Mouse (Mus musculus): Measurements from ENCODE around the gene Eya3.
"Not testable (repeated sequence)": the region's sequence is repeated elsewhere in the genome, so short reads cannot be mapped to it uniquely, and the experiment has no call there.

The Eya3 gene

DNA sequence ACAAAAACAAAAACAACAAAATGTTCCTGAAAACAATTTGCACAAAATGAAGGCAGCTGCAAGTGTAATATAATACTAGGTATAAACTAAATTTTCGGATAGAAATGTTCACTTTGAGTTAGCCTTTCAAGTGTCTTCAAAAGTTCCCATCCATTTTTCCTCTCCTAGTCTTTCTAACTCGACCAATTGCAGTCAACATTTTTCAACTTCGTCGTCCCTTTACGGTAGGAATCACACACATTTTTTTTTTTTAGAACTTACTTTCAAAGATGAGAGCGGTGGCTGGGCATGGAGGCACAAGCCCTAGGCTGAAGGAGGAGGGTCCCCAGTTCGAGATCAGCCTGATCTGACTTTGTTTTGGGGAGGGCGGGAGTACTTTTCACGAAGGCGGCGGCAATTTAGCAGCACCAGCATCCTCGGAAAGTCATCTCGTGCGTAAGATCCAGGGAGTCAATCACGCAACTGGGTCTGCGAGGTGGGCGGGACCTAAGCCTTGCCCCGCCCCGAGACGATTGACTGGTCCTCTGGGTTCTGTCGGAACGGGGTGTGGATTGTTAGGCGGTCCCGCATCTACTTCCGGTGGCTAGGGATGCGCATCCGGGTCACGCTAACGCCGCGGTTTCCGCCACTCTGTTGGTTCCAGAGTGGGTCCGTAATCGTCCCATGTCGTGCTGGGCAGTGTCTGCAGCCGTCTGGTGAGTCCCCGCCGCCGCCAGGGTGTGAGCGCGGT lies at the start of gene Eya3:
Gene Eya3, plus strand, starts transcription at position 527 of the 730 bp plus-strand sequence.
- DNase-seq (ENCODE audit: low read depth in 2 of 2, low spot score in 2 of 2) = peak; percentile 82 to 90

- DNase-seq (ENCODE audit: low read depth in 2 of 2, low spot score in 2 of 2) = no peak
These were observed 48.1 kb upstream of the Eya3 start for GRCm38 (mm10) chr4:132590642-132591041.

GRCm38 (mm10) chr4:132592958-132593357 lies 45.8 kb upstream of the Eya3 start:
- DNase-seq (ENCODE audit: low read depth in 2 of 2, low spot score in 2 of 2) = no peak

DNA sequence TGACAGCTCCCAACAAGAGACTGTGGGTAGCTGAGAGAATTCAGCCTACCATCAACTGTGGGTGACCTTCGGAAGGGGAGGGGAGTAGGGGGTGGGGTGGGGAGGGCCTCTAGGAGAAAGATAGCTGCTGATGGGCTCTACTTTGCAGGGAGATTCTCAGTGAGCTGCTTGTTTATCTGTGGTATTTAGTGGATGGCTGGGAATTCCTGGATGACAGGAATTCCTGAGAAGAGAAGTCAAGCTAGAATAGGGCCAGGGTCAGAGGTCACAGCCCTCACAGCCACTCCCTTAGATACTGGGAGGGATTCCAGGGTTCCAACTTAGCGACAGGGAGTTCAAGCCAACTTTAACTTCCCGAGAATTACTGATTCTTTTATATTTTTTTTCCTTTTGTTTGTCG lies 44.6 kb upstream of the Eya3 start:
- DNase-seq (ENCODE audit: low read depth in 2 of 2, low spot score in 2 of 2) = no peak

GRCm38 (mm10) chr4:132598861-132599260 lies 39.9 kb upstream of the Eya3 start:
- DNase-seq (ENCODE audit: low read depth in 2 of 2, low spot score in 2 of 2) = no peak

DNA sequence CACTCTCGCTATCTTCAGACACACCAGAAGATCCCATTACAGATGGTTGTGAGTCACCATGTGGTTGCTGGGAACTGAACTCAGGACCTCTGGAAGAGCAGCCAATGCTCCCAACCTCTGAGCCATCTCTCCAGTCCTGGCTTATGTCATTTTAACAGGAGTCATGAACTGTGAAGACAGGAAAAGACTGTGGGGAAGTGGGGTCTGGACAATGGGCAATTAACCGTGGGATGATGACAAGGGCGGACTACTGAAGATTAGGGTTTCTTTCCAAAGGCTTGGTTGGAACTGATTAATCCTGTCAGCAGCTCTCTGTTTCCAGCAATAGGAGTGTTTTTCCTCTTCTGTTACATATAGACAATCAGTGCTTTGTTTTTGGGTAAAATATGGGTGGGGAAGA lies 39.0 kb upstream of the Eya3 start:
- no peak for DNase-seq (ENCODE audit: low read depth in 2 of 2, low spot score in 2 of 2)

GRCm38 (mm10) chr4:132600465-132600864 lies 38.3 kb upstream of the Eya3 start:
- no peak for DNase-seq (ENCODE audit: low read depth in 2 of 2, low spot score in 2 of 2)

DNA sequence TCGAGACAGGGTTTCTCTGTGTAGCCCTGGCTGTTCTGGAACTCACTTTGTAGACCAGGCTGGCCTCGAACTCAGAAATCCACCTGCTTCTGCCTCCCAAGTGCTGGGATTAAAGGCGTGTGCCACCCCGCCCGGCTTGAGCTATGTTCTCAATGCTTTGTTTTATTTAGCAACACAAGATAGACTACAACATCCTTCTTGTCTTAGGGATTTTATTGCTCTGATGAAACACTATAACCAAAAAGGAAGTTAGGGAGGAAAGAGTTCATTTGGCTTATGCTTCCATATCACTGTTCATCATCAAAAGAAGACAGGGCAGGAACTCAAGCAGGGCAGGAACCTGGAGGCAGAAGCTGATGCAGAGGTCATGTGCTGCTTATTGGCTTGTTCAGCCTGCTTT lies 37.5 kb upstream of the Eya3 start:
- not testable (repeated sequence) for DNase-seq (ENCODE audit: low read depth in 2 of 2, low spot score in 2 of 2)

- no peak for DNase-seq (ENCODE audit: low read depth in 2 of 2, low spot score in 2 of 2)
These were observed 35.3 kb upstream of the Eya3 start for GRCm38 (mm10) chr4:132603468-132603867.

- no peak for DNase-seq (ENCODE audit: low read depth in 2 of 2, low spot score in 2 of 2)
These were observed 33.0 kb upstream of the Eya3 start for GRCm38 (mm10) chr4:132605816-132606215.

- DNase-seq (ENCODE audit: low read depth in 2 of 2, low spot score in 2 of 2) = no peak
These were observed 30.6 kb upstream of the Eya3 start for GRCm38 (mm10) chr4:132608147-132608546.

DNA sequence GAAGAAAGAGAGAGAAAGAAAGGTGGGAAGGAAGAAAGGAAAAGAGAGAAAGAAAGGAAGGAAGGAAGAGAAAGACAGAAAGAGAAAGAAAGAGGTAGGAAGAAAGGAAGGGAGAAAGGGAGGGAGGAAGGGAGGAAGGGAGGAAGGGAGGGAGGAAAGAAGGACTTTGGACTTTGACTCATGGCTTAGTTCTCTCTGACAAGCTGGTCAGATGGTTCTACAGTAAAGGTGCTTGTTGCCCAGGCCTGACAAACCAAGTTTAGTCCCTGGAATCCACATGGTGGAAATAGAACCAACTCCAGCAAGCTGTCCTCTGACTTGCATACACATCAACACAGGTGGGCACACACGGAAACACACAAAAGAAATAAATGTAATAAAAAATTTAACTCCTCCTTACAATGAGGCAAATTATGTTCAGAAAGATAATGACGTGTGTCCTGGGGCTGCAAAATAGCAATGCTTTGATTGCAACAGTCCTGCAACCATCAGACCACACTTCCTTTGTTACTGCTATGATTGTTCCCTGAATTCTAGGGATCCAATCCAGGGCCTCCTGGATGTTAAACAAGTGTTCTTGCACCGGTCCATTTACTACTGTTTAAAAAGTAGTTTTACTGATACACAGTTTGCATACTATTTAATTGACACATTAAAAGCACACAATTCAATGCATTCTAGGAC lies 28.3 kb upstream of the Eya3 start:
- DNase-seq (ENCODE audit: low read depth in 2 of 2, low spot score in 2 of 2) = no peak

DNA sequence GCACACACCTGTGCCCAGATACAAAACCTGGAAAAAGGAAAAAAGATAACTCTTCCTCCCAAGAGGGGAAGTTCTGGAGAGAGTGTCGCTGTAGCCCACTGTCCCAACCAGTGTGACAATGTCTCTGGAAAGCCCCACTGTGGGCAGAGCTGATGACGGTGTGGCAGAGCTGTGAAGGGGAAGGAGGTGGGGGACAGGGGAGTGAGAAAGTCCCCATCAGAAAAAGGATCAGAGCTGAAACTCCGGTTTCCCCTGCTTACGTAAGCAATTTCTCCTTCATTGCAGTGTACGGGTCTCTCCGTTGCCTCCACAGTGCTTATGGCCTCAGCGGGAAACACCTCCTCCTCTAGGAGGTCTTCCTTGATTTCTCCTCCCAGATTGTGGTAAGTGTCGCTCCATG lies 27.5 kb upstream of the Eya3 start:
- DNase-seq (ENCODE audit: low read depth in 2 of 2, low spot score in 2 of 2) = no peak

GRCm38 (mm10) chr4:132617873-132618272 lies 20.9 kb upstream of the Eya3 start:
- no peak for DNase-seq (ENCODE audit: low read depth in 2 of 2, low spot score in 2 of 2)

- no peak for DNase-seq (ENCODE audit: low read depth in 2 of 2, low spot score in 2 of 2)
These were observed 19.9 kb upstream of the Eya3 start for GRCm38 (mm10) chr4:132618850-132619375.

DNA sequence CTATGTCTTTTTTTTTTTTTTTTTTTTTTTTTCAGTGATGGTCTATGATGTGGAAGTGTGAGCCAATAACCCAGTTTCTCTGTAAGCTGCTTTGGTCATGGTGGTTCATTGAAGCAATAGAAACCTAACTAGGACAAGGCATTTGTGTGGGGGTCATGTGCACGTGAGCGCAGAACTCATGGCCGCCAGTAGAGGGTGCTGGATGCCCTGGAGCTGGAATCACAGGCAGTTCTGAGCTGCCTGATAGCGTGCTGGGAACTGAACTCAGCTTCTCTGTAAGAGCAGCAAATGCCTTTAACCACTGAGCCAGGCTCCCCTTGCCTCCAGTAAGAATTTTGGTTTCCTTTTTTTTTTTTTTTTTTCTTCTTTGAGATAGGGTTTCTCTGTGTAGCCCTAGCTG lies 18.7 kb upstream of the Eya3 start:
- DNase-seq (ENCODE audit: low read depth in 2 of 2, low spot score in 2 of 2) = no peak

DNA sequence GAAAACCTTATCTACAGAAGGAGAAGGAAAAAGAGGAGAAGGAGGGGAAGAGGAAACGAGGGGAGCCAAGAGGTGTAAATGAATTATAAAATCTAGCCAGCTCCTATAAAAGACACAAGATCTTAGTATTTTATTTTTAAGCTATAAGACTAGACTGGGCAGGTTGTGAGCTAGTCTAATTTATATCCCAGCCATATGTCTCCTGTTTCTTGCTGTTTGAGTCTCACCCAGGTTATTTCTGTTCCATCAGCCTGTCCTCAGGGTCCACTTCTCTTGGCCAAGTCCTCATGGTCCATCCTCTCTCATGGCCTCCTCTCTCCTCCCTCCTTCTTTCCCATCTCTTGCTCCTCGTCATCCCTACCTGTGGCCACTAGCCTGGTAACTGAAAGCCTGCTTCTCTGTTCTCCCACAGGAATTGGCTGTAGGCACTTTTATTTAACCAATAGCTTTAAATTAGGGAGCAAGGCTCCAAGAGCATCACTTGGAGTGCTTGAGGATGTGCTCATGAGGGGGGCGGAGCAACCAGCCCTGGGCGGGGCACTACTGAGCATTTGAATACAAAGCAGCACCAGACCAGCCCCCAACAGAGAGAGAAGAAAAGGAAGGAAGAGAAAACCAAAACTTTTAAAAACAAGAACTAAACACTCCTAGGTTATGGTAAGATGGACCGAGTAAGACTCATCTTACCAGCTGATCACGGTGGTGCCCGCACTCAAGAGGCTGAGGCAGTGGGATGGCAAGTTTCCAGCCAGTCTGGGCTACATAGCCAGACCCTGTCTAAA lies 17.3 kb upstream of the Eya3 start:
- no peak for DNase-seq (ENCODE audit: low read depth in 2 of 2, low spot score in 2 of 2)

- DNase-seq (ENCODE audit: low read depth in 2 of 2, low spot score in 2 of 2) = no peak
These were observed 14.6 kb upstream of the Eya3 start for GRCm38 (mm10) chr4:132624034-132624657.

DNA sequence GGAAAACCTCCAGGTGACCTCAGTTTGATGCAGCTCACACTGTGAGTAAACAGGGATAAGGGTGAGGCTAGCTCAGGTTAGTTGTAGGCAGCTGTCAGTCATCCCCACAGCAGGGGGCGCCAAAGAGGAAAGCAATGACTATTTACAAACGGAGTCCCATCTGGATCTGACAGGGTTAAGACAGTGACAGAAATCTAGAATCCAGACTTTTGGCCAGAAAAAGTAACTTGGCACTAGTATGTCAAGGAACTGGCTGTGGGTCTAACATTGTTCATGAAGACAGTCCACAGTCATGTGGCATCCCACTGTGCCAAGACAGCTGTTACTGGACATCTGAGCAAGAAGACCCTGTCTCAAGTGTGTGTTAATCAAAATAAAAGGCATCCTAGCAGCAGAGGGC lies 10.0 kb upstream of the Eya3 start:
- peak; percentile 40 to 58 for DNase-seq (ENCODE audit: low read depth in 2 of 2, low spot score in 2 of 2)

- DNase-seq (ENCODE audit: low read depth in 2 of 2, low spot score in 2 of 2) = no peak
These were observed 2.8 kb upstream of the Eya3 start for GRCm38 (mm10) chr4:132635971-132636370.

DNA sequence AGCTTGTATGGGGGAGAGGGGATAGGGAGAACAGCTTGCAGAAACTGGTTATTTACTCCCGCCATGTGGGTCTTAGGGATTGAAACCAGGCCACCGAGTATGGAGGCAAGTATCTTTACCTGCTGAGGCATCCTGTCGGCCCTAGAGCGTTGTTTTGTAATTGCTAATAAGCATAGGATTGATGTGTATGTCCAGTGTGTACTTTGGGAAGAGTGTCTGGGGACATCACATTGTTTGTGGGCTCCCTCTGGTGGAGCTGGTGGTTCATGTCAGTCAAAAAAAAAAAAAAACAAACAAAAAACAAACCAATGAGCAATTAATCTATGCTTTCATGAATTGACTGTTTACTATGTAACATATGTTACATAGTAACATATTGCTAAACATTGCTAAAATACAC lies 2.2 kb upstream of the Eya3 start:
- DNase-seq (ENCODE audit: low read depth in 2 of 2, low spot score in 2 of 2) = no peak
